In genomic region chr16:24778432-24779274, GRCm38 (mm10) we compare ENCODE assay signal across 15 mouse cellular contexts.
DNase-seq lines count a peak whose midpoint lies in the region; ATAC-seq and TF ChIP-seq lines count a peak whose summit lies in the region.
"Had no signal": no experiment of that assay in that cellular context is flagged by ENCODE, and none has a peak within 500 bp of the region (broad histone marks: within the 10 kb centered on the region; RNA-seq: fewer than 3 reads in every experiment).

No protein-coding gene starts in this region.

- WGBS in liver, postnatal 0 days (ENCODE audit: insufficient replicate concordance) = 71% methylated on average over 8 of the region's 8 CpGs
- 64% methylated on average over 8 of the region's 8 CpGs for WGBS in liver, embryonic 12.5 days (ENCODE audit: insufficient replicate concordance)
- 61% methylated on average over 8 of the region's 8 CpGs for WGBS in hindbrain, embryonic 12.5 days
- 54% methylated on average over 8 of the region's 8 CpGs for WGBS in midbrain, embryonic 16.5 days
- WGBS in kidney, adult 2 months = 88% methylated on average over 8 of the region's 8 CpGs

- H3K27me3 ChIP-seq in liver, postnatal 0 days (ENCODE audit: insufficient read depth, low read length) = no peaks in the 10 kb centered on the region
- no peaks in the 10 kb centered on the region for H3K27me3 ChIP-seq in liver, embryonic 12.5 days (replicated peaks)
- H3K27me3 ChIP-seq in hindbrain, embryonic 12.5 days = no peaks in the 10 kb centered on the region
- H3K27me3 ChIP-seq in midbrain, embryonic 16.5 days (ENCODE audit: control insufficient read depth, insufficient read depth, low read depth, low read length) = no peaks in the 10 kb centered on the region
- H3K27me3 ChIP-seq in kidney, adult 2 months (replicated peaks; ENCODE audit: control insufficient read depth, insufficient read depth, low read length) = no peaks in the 10 kb centered on the region
- H3K27me3 ChIP-seq: embryonic facial prominence, embryonic 13.5 days; heart, embryonic 13.5 days; Patski had no signal

- ATAC-seq in liver, postnatal 0 days = peak; percentile 88
- ATAC-seq in liver, embryonic 12.5 days = no peak
- ATAC-seq in hindbrain, embryonic 12.5 days (ENCODE audit: low FRiP score) = peak; percentile 97
- ATAC-seq in midbrain, embryonic 16.5 days = peak; percentile 91
- ATAC-seq: Patski had no signal

- TF ChIP-seq CTCF in liver, postnatal 0 days (IDR thresholded peaks at IDR 0.05; ENCODE audit: low read depth) = no peak
- no peak for TF ChIP-seq CTCF in kidney, adult 2 months (conservative IDR thresholded peaks at IDR 0.05; ENCODE audit: insufficient read depth, insufficient read length, low read depth, low read length)

- no peak overlapping the region for H3K4me3 ChIP-seq in liver, postnatal 0 days (ENCODE audit: low read depth, low read length)
- no peak overlapping the region for H3K4me3 ChIP-seq in liver, embryonic 12.5 days
- H3K4me3 ChIP-seq in hindbrain, embryonic 12.5 days = no peak overlapping the region
- no peak overlapping the region for H3K4me3 ChIP-seq in midbrain, embryonic 16.5 days (ENCODE audit: low read depth, low read length)
- no peak overlapping the region for H3K4me3 ChIP-seq in kidney, adult 2 months (ENCODE audit: insufficient read depth, low read depth, low read length)
- H3K4me3 ChIP-seq: embryonic facial prominence, embryonic 13.5 days; heart, embryonic 13.5 days; left cerebral cortex, adult 2 months had no signal

- no peak for TF ChIP-seq EP300 in liver, postnatal 0 days (IDR thresholded peaks at IDR 0.05; ENCODE audit: low read depth)

- no peak overlapping the region for H3K9ac ChIP-seq in liver, postnatal 0 days (replicated peaks)
- no peak overlapping the region for H3K9ac ChIP-seq in liver, embryonic 12.5 days
- H3K9ac ChIP-seq in hindbrain, embryonic 12.5 days = no peak overlapping the region
- H3K9ac ChIP-seq in midbrain, embryonic 16.5 days (ENCODE audit: low read depth, low read length) = no peak overlapping the region
- H3K9ac ChIP-seq: embryonic facial prominence, embryonic 13.5 days; heart, embryonic 13.5 days had no signal

- no peak overlapping the region for H3K27ac ChIP-seq in liver, postnatal 0 days (ENCODE audit: low read depth)
- H3K27ac ChIP-seq in liver, embryonic 12.5 days = no peak overlapping the region
- H3K27ac ChIP-seq in hindbrain, embryonic 12.5 days = no peak overlapping the region
- H3K27ac ChIP-seq in midbrain, embryonic 16.5 days (ENCODE audit: low read length) = no peak overlapping the region
- H3K27ac ChIP-seq in kidney, adult 2 months (ENCODE audit: insufficient read depth, low read depth, low read length) = no peak overlapping the region
- H3K27ac ChIP-seq: embryonic facial prominence, embryonic 13.5 days; heart, embryonic 13.5 days; left cerebral cortex, adult 2 months had no signal

- no peak for TF ChIP-seq POLR2A in kidney, adult 2 months (IDR thresholded peaks at IDR 0.05; ENCODE audit: low read depth, low read length)

- H3K4me1 ChIP-seq in liver, postnatal 0 days (ENCODE audit: insufficient read depth) = 0 out of 2 replicates have a peak, but pooled peaks cover 2% of the 10 kb centered on the region
- H3K4me1 ChIP-seq in liver, embryonic 12.5 days = no peaks in the 10 kb centered on the region
- H3K4me1 ChIP-seq in hindbrain, embryonic 12.5 days = peaks cover 9% of the 10 kb centered on the region; the same call in 1 of the 2 replicates
- 0 out of 2 replicates have a peak, but pooled peaks cover 2% of the 10 kb centered on the region for H3K4me1 ChIP-seq in midbrain, embryonic 16.5 days (ENCODE audit: control insufficient read depth, insufficient read depth, low read length)
- no peaks in the 10 kb centered on the region; the same call in 1 of the 2 replicates for H3K4me1 ChIP-seq in kidney, adult 2 months (ENCODE audit: control insufficient read depth, insufficient read depth, low read length)
- H3K4me1 ChIP-seq: embryonic facial prominence, embryonic 13.5 days; heart, embryonic 13.5 days had no signal

- H3K9me3 ChIP-seq in liver, postnatal 0 days (ENCODE audit: low read length) = no peaks in the 10 kb centered on the region
- no peaks in the 10 kb centered on the region for H3K9me3 ChIP-seq in liver, embryonic 12.5 days (replicated peaks)
- no peaks in the 10 kb centered on the region for H3K9me3 ChIP-seq in hindbrain, embryonic 12.5 days (replicated peaks)
- no peaks in the 10 kb centered on the region for H3K9me3 ChIP-seq in midbrain, embryonic 16.5 days (replicated peaks; ENCODE audit: control insufficient read depth, low read length, poor library complexity, severe bottlenecking)
- H3K9me3 ChIP-seq: embryonic facial prominence, embryonic 13.5 days; heart, embryonic 13.5 days had no signal

- H3K36me3 ChIP-seq in liver, postnatal 0 days (replicated peaks; ENCODE audit: insufficient read depth, low read length) = no peaks in the 10 kb centered on the region
- H3K36me3 ChIP-seq in liver, embryonic 12.5 days = no peaks in the 10 kb centered on the region
- H3K36me3 ChIP-seq in hindbrain, embryonic 12.5 days = no peaks in the 10 kb centered on the region
- H3K36me3 ChIP-seq in midbrain, embryonic 16.5 days (ENCODE audit: control insufficient read depth, insufficient read depth, low read length) = no peaks in the 10 kb centered on the region
- H3K36me3 ChIP-seq in kidney, adult 2 months (ENCODE audit: control insufficient read depth, insufficient read depth, low read length) = no peaks in the 10 kb centered on the region
- H3K36me3 ChIP-seq: embryonic facial prominence, embryonic 13.5 days; heart, embryonic 13.5 days had no signal

- no peak overlapping the region for H3K4me2 ChIP-seq in liver, postnatal 0 days (ENCODE audit: low read depth, low read length)
- no peak overlapping the region for H3K4me2 ChIP-seq in liver, embryonic 12.5 days
- H3K4me2 ChIP-seq in hindbrain, embryonic 12.5 days (replicated peaks) = no peak overlapping the region
- no peak overlapping the region for H3K4me2 ChIP-seq in midbrain, embryonic 16.5 days (ENCODE audit: low read length)
- H3K4me2 ChIP-seq: embryonic facial prominence, embryonic 13.5 days; heart, embryonic 13.5 days had no signal

- DNase-seq in adrenal gland, postnatal 14 days = peak; percentile 36
- DNase-seq in adrenal gland, adult 18-20 months (ENCODE audit: low spot score in 2 of 2) = no peak
- DNase-seq in liver, postnatal 0 days = peak; percentile 25
- DNase-seq in adipocyte (ENCODE audit: low spot score) = no peak
- no peak for DNase-seq in kidney, adult 2 months
- DNase-seq: cerebellum, postnatal 36 days; gastrocnemius, postnatal 36 days; liver had no signal

Comparison
In these comparisons a context has a peak if more than half of its experiments do, and no peak if none do; other contexts are left out.
1. DNase-seq: peak in adrenal gland, postnatal 14 days (single experiment) and liver, postnatal 0 days (single experiment); none in adrenal gland, adult 18-20 months (0 of 2), adipocyte (single experiment) and kidney, adult 2 months (single experiment).